Mouse (Mus musculus): ENCODE results near the gene Hist2h3c2. TPM values are rescaled to one million over a fixed set of nuclear protein-coding genes. Genes with fewer than 3 reads are reported as not detected.
"Not testable (repeated sequence)": the region's sequence is repeated elsewhere in the genome, so short reads cannot be mapped to it uniquely, and the experiment has no call there.

Hist2h3c2 gene
- polyA plus RNA-seq, 1 experiment from 2014 or later = 10.0 TPM

DNA sequence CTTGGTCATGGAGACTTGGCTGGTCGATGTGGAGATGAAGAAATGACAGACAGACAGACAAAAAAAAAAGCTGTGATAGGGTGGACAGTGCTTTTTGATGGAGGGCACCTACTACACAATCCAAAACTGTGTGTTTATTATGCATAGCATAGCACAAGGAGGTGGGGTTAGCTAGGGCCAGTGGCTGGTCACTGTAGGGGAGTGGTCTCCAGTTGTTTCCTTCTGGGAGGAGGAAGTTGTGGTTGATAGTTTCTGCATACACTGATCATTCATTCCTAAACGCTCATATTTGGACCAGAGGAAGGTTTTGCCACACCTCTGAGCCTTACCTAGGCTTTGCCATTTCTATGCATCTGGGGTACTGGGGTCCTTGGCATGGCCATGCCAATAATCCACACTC, 8.5 kb downstream of the Hist2h3c2 start:
- Histone ChIP-seq H3K4me1 (peaks cover 19% of the 10 kb centered on the region), H3K9me3 (no peaks in the 10 kb centered on the region), H3K27ac (no peak overlapping the region), H3K4me2 (no peak overlapping the region), H3K9ac (no peak overlapping the region), H3K4me3 (no peak overlapping the region), H3K36me3 (no peaks in the 10 kb centered on the region), H3K27me3 (no peaks in the 10 kb centered on the region)
- no peak for ATAC-seq (ENCODE audit: insufficient number of reproducible peaks, insufficient read depth, low FRiP score, low TSS enrichment, low read depth)
- 72% methylated on average over 2 of the region's 2 CpGs for WGBS

DNA sequence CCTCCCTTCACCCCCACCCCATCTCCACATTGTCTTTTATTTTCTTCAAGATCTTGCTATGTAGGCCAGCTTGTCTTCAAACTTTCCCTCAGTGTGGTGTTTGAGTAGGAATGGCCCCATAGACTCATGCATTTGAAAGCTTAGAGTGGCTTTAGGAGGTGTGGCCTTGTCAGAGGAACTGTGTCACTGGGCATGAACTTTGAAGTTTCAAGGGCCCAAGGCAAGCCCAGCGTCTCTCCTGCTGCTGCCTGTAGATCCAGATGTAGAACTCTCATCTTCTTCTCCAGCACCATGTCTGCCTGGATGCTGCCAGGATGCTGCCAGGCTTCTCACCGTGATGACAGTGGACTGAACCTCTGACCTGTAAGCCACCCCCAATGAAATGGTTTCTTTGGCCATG, 10.1 kb downstream of the Hist2h3c2 start:
- 71% methylated on average over 2 of the region's 2 CpGs for WGBS
- Histone ChIP-seq H3K4me1 (peaks cover 22% of the 10 kb centered on the region), H3K27ac (no peak overlapping the region), H3K4me3 (no peak overlapping the region), H3K4me2 (no peak overlapping the region), H3K27me3 (no peaks in the 10 kb centered on the region), H3K36me3 (no peaks in the 10 kb centered on the region), H3K9me3 (no peaks in the 10 kb centered on the region), H3K9ac (no peak overlapping the region)
- no peak for ATAC-seq (ENCODE audit: insufficient number of reproducible peaks, insufficient read depth, low FRiP score, low TSS enrichment, low read depth)

DNA sequence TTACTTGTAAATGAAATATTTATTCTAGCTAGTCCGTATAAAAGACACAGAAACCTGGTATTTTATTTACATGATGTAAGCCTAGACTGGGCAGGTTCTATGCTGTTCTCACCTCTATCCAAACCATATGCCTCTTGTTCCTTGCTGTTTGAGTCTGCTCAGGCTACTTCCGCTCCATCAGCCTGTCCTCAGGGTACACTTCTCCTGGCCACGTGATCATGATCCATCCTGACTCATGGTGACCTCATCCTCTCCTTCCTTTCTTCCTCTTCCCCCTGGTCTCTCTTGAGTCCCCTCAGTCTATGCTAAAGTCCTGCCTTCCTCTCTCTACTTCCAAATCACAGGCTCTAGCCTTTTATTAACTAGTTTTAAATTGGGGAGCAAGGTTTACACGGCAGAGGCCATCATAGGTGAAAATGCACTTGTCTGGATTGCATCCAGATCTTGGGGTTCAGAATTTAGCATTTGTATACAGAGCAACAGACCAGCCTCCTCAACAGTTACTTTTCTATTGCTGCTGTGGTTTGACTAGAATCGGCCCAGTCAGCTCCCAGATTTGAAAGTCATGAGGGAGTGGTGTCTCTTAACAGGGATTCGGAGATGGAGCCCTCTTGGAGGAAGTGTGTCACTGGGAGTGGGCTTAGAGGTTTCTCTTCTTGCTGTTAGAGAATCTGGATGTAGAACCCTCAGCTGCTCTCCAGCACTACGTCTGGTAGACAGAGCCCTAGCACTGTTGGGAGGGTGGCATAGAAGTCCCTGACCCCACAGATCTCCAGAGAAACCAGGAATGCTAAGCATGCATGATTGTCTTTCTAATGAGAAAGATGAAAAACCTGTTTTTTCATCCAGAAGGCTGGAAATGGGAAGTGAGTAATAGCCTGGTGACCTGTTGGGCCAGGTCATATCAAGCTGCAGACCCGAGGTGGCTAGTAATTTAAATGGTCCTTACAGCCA, 12.0 kb downstream of the Hist2h3c2 start:
- Histone ChIP-seq H3K9ac (no peak overlapping the region), H3K4me2 (no peak overlapping the region), H3K27me3 (no peaks in the 10 kb centered on the region), H3K9me3 (no peaks in the 10 kb centered on the region), H3K4me3 (no peak overlapping the region), H3K4me1 (peaks cover 36% of the 10 kb centered on the region), H3K36me3 (no peaks in the 10 kb centered on the region), H3K27ac (0 out of 2 replicates have a peak overlapping the region, but pooled peaks have one; percentile 3)
- no peak for ATAC-seq (ENCODE audit: insufficient number of reproducible peaks, insufficient read depth, low FRiP score, low TSS enrichment, low read depth)
- 60% methylated on average over 8 of the region's 8 CpGs for WGBS

DNA sequence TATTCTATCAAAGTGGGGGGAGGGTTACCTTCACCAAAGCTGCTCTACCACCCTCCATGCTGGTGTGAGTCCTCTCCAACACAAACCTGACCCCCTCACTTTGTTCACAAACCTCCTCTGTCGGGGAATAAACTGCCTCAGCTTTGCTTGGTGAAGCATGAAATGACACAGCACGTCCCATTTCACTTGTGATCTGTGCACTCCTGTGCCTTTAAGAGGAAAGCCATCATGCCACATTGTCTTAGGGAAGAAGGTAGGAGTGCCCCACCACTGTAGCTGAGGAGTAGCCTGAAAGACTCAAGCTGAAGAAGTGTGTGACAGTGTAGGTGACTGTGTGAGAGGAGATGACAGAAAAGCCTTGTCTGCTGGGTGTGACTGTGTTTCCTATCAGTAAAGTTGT, 13.5 kb downstream of the Hist2h3c2 start:
- H3K9me3 ChIP-seq = no peaks in the 10 kb centered on the region
- H3K4me3 ChIP-seq = no peak overlapping the region
- no peak overlapping the region for H3K4me2 ChIP-seq
- H3K9ac ChIP-seq = no peak overlapping the region
- no peaks in the 10 kb centered on the region for H3K36me3 ChIP-seq
- H3K27ac ChIP-seq = no peak overlapping the region
- no peak for ATAC-seq (ENCODE audit: insufficient number of reproducible peaks, insufficient read depth, low FRiP score, low TSS enrichment, low read depth)
- peaks cover 43% of the 10 kb centered on the region for H3K4me1 ChIP-seq
- H3K27me3 ChIP-seq = no peaks in the 10 kb centered on the region
- 16% methylated on average over 2 of the region's 2 CpGs for WGBS

DNA sequence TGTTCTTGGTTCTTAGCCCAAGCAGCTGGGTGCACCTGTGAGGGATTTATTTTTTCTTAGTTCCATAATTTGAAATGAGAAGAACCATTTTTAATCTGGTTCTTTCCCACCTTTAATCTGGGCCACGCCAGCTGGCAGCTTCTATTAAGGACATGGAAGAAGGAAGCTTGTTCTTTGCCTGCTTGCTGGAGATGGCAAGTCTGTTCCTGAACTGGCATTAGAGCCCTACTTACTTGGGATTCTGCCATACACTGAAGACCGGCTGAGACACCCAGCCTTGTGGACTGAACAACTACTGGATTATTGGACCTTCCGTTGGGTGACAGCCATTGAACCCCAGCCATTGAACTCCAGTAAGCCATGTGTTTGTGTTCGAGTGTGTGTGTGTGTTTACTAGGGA, 16.2 kb downstream of the Hist2h3c2 start:
- H3K9ac ChIP-seq = no peak overlapping the region
- H3K4me1 ChIP-seq = peaks cover 52% of the 10 kb centered on the region
- peak overlapping the region; percentile 86 for H3K4me2 ChIP-seq
- no peaks in the 10 kb centered on the region for H3K36me3 ChIP-seq
- no peak overlapping the region for H3K27ac ChIP-seq
- no peak overlapping the region for H3K4me3 ChIP-seq
- H3K9me3 ChIP-seq = no peaks in the 10 kb centered on the region
- 90% methylated on average over 4 of the region's 4 CpGs for WGBS
- ATAC-seq (ENCODE audit: insufficient number of reproducible peaks, insufficient read depth, low FRiP score, low TSS enrichment, low read depth) = no peak
- H3K27me3 ChIP-seq = no peaks in the 10 kb centered on the region

DNA sequence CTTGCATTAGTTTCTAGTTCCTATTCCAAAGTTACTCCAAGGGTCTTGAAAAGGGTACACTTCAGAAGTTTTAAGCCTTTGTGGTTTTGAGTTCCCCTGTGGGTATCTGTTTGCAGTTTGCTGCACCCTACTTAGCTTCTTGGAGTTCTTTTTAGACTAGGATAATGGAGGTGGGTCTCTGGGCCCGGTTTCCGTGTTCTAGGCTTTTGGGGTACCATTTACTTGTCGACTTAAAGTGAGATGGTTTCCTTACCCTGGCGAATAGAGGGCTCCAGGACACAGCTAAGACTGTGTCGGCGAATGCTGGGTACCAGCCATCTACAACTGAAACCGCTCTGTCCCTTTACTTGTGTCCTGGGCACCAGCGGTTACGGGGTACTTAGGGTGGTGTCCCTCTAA, 17.3 kb downstream of the Hist2h3c2 start:
- peak overlapping the region; percentile 86 for H3K4me2 ChIP-seq
- H3K27me3 ChIP-seq = no peaks in the 10 kb centered on the region
- peaks cover 45% of the 10 kb centered on the region for H3K4me1 ChIP-seq
- ATAC-seq (ENCODE audit: insufficient number of reproducible peaks, insufficient read depth, low FRiP score, low TSS enrichment, low read depth) = no peak
- H3K9ac ChIP-seq = peak overlapping the region; percentile 91
- no peaks in the 10 kb centered on the region for H3K9me3 ChIP-seq
- H3K4me3 ChIP-seq = peak overlapping the region; percentile 62
- no peaks in the 10 kb centered on the region for H3K36me3 ChIP-seq
- H3K27ac ChIP-seq = peak overlapping the region; percentile 99
- 17% methylated on average over 9 of the region's 9 CpGs for WGBS

DNA sequence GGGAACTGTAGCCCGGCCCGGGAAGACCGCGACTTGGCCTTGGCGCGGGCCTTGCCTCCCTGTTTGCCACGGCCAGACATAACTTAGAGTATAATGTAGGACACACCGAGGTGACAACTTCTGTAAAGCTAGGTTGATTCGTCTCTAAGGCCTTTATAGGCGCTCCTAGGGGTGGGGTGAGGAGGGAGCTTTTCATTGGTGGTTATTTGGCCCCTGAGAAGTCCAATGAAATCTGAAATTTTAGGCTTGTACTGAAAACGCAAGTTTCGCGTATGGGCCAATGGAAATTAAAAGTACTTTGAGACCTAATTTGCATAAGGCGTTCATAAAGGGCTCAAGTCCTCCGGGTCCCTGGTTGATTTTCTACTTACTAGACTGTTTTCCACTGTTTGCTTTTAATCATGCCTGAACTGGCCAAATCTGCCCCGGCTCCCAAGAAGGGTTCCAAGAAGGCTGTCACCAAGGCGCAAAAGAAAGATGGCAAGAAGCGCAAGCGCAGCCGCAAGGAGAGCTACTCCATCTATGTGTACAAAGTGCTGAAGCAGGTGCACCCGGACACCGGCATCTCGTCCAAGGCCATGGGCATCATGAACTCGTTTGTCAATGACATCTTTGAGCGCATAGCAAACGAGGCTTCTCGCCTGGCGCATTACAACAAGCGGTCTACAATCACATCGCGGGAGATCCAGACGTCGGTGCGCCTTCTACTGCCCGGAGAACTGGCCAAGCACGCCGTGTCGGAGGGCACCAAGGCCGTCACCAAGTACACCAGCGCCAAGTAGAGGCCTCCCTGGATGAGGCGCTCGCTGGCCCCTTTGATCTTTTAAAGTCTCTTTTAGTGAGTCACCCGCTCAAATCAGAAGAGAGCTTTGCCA, 17.9 kb downstream of the Hist2h3c2 start, which contains the start of the genes Hist2h2ac and Hist2h2be:
Gene Hist2h2ac, minus strand, starts transcription at position 116 of the 875 bp plus-strand sequence.
Gene Hist2h2be, plus strand, starts transcription at position 355 of the 875 bp plus-strand sequence.
- no peaks in the 10 kb centered on the region for H3K36me3 ChIP-seq
- WGBS = 2% methylated on average over 43 of the region's 43 CpGs
- peak; percentile 89 for ATAC-seq (ENCODE audit: insufficient number of reproducible peaks, insufficient read depth, low FRiP score, low TSS enrichment, low read depth)

DNA sequence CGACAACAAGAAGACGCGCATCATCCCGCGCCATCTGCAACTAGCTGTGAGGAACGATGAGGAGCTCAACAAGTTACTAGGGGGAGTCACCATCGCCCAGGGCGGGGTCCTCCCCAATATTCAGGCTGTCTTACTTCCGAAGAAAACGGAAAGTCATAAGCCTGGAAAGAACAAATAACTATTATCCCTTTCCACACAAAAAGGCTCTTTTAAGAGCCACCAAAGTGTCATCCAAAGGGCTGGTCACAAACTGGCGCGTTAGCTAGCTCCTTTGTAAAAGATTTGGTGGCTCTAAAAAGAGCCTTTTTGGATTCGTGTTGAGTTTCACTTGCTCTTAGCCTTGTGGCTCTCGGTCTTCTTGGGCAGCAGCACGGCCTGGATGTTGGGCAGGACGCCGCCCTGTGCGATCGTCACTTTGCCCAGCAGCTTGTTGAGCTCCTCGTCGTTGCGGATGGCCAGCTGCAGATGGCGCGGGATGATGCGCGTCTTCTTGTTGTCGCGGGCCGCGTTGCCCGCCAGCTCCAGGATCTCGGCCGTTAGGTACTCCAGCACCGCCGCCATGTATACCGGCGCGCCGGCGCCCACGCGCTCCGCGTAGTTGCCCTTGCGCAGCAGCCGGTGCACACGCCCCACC, 18.7 kb downstream of the Hist2h3c2 start:
- Histone ChIP-seq H3K27ac (peak overlapping the region; percentile 99), H3K4me3 (peak overlapping the region; percentile 62), H3K4me2 (peak overlapping the region; percentile 86), H3K9ac (peak overlapping the region; percentile 91), H3K4me1 (peaks cover 32% of the 10 kb centered on the region)
- H3K9me3 ChIP-seq, H3K27me3 ChIP-seq, H3K36me3 ChIP-seq: not testable (repeated sequence)
- WGBS = under 1% methylated on average over 39 of the region's 47 CpGs
- peak; percentile 7; the same call in 1 of the 2 replicates for ATAC-seq (ENCODE audit: insufficient number of reproducible peaks, insufficient read depth, low FRiP score, low TSS enrichment, low read depth)

More for the DNA sequence above, 17.9 kb downstream of the Hist2h3c2 start, which contains the start of the genes Hist2h2ac and Hist2h2be:
- H3K4me3 ChIP-seq = peak within 1 kb of the TSS; percentile 62
- peak within 1 kb of the TSS; percentile 91 for H3K9ac ChIP-seq
- no peaks in the 10 kb centered on the region for H3K27me3 ChIP-seq
- H3K9me3 ChIP-seq = no peaks in the 10 kb centered on the region
- peak within 1 kb of the TSS; percentile 86 for H3K4me2 ChIP-seq
- peak within 1 kb of the TSS; percentile 99 for H3K27ac ChIP-seq
- peaks cover 39% of the 10 kb centered on the region for H3K4me1 ChIP-seq

DNA sequence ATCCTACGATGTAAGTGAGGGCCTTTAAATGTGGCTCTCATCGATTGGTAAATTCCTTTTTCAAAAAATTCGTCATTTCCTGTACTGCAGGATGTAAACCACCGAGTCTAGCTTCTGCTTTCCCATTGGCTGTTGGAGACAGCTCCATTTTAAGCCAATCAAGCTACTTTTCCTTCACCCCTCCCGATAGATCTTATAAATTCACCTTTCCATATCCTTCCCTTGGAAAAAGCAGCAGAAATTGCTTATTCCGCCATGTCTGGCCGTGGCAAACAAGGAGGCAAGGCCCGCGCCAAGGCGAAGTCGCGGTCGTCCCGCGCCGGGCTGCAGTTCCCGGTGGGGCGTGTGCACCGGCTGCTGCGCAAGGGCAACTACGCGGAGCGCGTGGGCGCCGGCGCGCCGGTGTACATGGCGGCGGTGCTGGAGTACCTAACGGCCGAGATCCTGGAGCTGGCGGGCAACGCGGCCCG, 19.2 kb downstream of the Hist2h3c2 start, which contains the start of the genes Bola1 and Hist2h2ab:
Gene Bola1, minus strand, starts transcription at position 49 of the 470 bp plus-strand sequence.
Gene Hist2h2ab, plus strand, starts transcription at position 205 of the 470 bp plus-strand sequence.
- Histone ChIP-seq H3K9me3 (no peaks in the 10 kb centered on the region), H3K27ac (peak within 1 kb of the TSS; percentile 99), H3K36me3 (no peaks in the 10 kb centered on the region), H3K4me1 (peaks cover 31% of the 10 kb centered on the region), H3K27me3 (no peaks in the 10 kb centered on the region), H3K4me2 (peak within 1 kb of the TSS; percentile 86), H3K4me3 (peak within 1 kb of the TSS; percentile 62), H3K9ac (peak within 1 kb of the TSS; percentile 91)
- ATAC-seq (ENCODE audit: insufficient number of reproducible peaks, insufficient read depth, low FRiP score, low TSS enrichment, low read depth) = peak; percentile 85
- WGBS = under 1% methylated on average over 37 of the region's 37 CpGs

DNA sequence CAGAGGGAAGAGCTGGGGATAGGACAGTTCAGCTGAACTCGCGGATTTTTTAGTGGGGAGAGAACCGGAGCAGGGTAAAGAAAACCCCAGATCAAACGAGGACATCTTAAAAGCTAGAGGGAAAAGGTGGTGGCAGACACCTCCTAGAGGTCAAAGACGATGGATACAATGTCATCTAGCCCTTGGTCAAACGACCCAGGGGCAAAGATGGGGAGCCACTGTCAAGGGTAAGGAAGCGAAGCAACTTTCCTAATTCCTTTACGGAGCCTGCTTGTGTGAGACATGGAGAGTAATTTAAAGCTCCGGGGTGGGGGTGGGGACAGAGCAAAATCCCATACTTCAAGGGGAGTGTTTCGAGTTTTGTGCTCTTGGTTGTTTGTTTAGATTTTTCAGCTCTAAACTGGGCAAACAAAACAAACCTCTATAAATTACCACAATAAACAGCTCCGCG, 19.7 kb downstream of the Hist2h3c2 start:
- H3K27ac ChIP-seq = peak overlapping the region; percentile 99
- WGBS = 0% methylated on average over 12 of the region's 12 CpGs
- H3K9me3 ChIP-seq = no peaks in the 10 kb centered on the region
- no peak for ATAC-seq (ENCODE audit: insufficient number of reproducible peaks, insufficient read depth, low FRiP score, low TSS enrichment, low read depth)
- no peaks in the 10 kb centered on the region for H3K27me3 ChIP-seq
- peaks cover 31% of the 10 kb centered on the region for H3K4me1 ChIP-seq
- H3K36me3 ChIP-seq = no peaks in the 10 kb centered on the region
- peak overlapping the region; percentile 62 for H3K4me3 ChIP-seq
- peak overlapping the region; percentile 91 for H3K9ac ChIP-seq
- peak overlapping the region; percentile 86 for H3K4me2 ChIP-seq

Data from embryonic facial prominence, embryonic 13.5 days (tissue).